Mouse (Mus musculus) testis, adult 2 months (tissue): Measurements from ENCODE around the gene Zmiz1. TPM values are rescaled to one million over a fixed set of nuclear protein-coding genes. Genes with fewer than 3 reads are reported as not detected.

Experiments used
- H3K27ac ChIP-seq: fragments of 200-500 bp; 2 replicates; pipeline ENCODE4 v1.5.1; 2012; ENCODE audit warnings: low read depth, low read length; ENCODE audit not compliant: control insufficient read depth, insufficient read depth
- H3K27me3 ChIP-seq: fragments of 200-500 bp; 2 replicates; pipeline ENCODE4 v1.6.1; 2012; ENCODE audit warnings: mild to moderate bottlenecking, low read length, moderate library complexity; ENCODE audit not compliant: control insufficient read depth, insufficient read depth
- H3K36me3 ChIP-seq: fragments of 200-500 bp; 2 replicates; pipeline ENCODE4 v1.6.1; 2012; ENCODE audit warnings: mild to moderate bottlenecking, low read length; ENCODE audit not compliant: control insufficient read depth, insufficient read depth
- H3K4me1 ChIP-seq: fragments of 200-500 bp; 2 replicates; pipeline ENCODE4 v1.6.1; 2012; ENCODE audit warnings: low read length; ENCODE audit not compliant: control insufficient read depth, insufficient read depth
- H3K4me3 ChIP-seq: fragments of 200-500 bp; 2 replicates; pipeline ENCODE4 v1.5.1; 2012; ENCODE audit warnings: low read depth, mild to moderate bottlenecking, low read length, moderate library complexity, mixed read lengths; ENCODE audit not compliant: control insufficient read depth
- CTCF ChIP-seq: fragments of 200-500 bp; IDR thresholded peaks from 2 replicates; pipeline ENCODE4 v1.5.1; 2012; ENCODE audit warnings: low read depth, mild to moderate bottlenecking, inconsistent platforms, low read length, moderate library complexity; ENCODE audit not compliant: control insufficient read depth, insufficient read depth, insufficient replicate concordance
- POLR2A ChIP-seq: fragments of 200-500 bp; IDR thresholded peaks from 2 replicates; pipeline ENCODE4 v1.6.1; 2012; ENCODE audit warnings: low read depth, mild to moderate bottlenecking, inconsistent platforms, low read length, moderate library complexity; ENCODE audit not compliant: control insufficient read depth
- polyA plus RNA-seq: library from polyadenylated mRNA; depleted of rRNA; stranded (reverse); fragments of >200 nt; gene quantifications from 2 replicates; pipeline ENCODE4 v1.2.3, GENCODE M21; 2012

Zmiz1 gene
- polyA plus RNA-seq, 1 experiment = 9.1 TPM

GRCm38 (mm10) chr14:25534396-25534769, 75.4 kb downstream of the Zmiz1 start:
- TF ChIP-seq POLR2A (no peak), CTCF (no peak)
- Histone ChIP-seq H3K36me3 (no peaks in the 10 kb centered on the region), H3K4me3 (no peak overlapping the region), H3K4me1 (peaks cover 2% of the 10 kb centered on the region; the same call in 1 of the 2 replicates), H3K27me3 (no peaks in the 10 kb centered on the region), H3K27ac (no peak overlapping the region)

GRCm38 (mm10) chr14:25534918-25535582, 76.1 kb downstream of the Zmiz1 start:
- no peaks in the 10 kb centered on the region for H3K27me3 ChIP-seq
- H3K4me3 ChIP-seq = no peak overlapping the region
- H3K27ac ChIP-seq = no peak overlapping the region
- TF ChIP-seq POLR2A = no peak
- no peak for TF ChIP-seq CTCF
- no peaks in the 10 kb centered on the region for H3K36me3 ChIP-seq
- peaks cover 2% of the 10 kb centered on the region; the same call in 1 of the 2 replicates for H3K4me1 ChIP-seq

- no peak overlapping the region for H3K27ac ChIP-seq
- TF ChIP-seq POLR2A (no peak), CTCF (no peak)
- H3K4me1 ChIP-seq = peaks cover 2% of the 10 kb centered on the region; the same call in 1 of the 2 replicates
- H3K27me3 ChIP-seq = no peaks in the 10 kb centered on the region
- no peaks in the 10 kb centered on the region for H3K36me3 ChIP-seq
- no peak overlapping the region for H3K4me3 ChIP-seq
Observed at GRCm38 (mm10) chr14:25535583-25535943, 76.6 kb downstream of the Zmiz1 start.

- H3K27ac ChIP-seq = no peak overlapping the region
- peaks cover 2% of the 10 kb centered on the region; the same call in 1 of the 2 replicates for H3K4me1 ChIP-seq
- H3K4me3 ChIP-seq = no peak overlapping the region
- no peak for TF ChIP-seq CTCF
- TF ChIP-seq POLR2A = no peak
- H3K36me3 ChIP-seq = no peaks in the 10 kb centered on the region
- H3K27me3 ChIP-seq = no peaks in the 10 kb centered on the region
Observed at GRCm38 (mm10) chr14:25536476-25536875, 77.5 kb downstream of the Zmiz1 start.

GRCm38 (mm10) chr14:25537351-25537750, 78.4 kb downstream of the Zmiz1 start:
- TF ChIP-seq CTCF (no peak), POLR2A (no peak)
- Histone ChIP-seq H3K27me3 (no peaks in the 10 kb centered on the region), H3K4me3 (no peak overlapping the region), H3K27ac (no peak overlapping the region), H3K4me1 (peaks cover 2% of the 10 kb centered on the region; the same call in 1 of the 2 replicates), H3K36me3 (no peaks in the 10 kb centered on the region)

GRCm38 (mm10) chr14:25538522-25538921, 79.5 kb downstream of the Zmiz1 start:
- H3K4me3 ChIP-seq = no peak overlapping the region
- H3K27ac ChIP-seq = no peak overlapping the region
- H3K27me3 ChIP-seq = no peaks in the 10 kb centered on the region
- H3K36me3 ChIP-seq = no peaks in the 10 kb centered on the region
- no peak for TF ChIP-seq CTCF
- TF ChIP-seq POLR2A = no peak
- H3K4me1 ChIP-seq = peaks cover 2% of the 10 kb centered on the region; the same call in 1 of the 2 replicates

GRCm38 (mm10) chr14:25539493-25540116, 80.6 kb downstream of the Zmiz1 start:
- H3K4me1 ChIP-seq = no peaks in the 10 kb centered on the region
- TF ChIP-seq CTCF = no peak
- TF ChIP-seq POLR2A = no peak
- H3K27ac ChIP-seq = no peak overlapping the region
- H3K4me3 ChIP-seq = no peak overlapping the region
- H3K36me3 ChIP-seq = no peaks in the 10 kb centered on the region
- H3K27me3 ChIP-seq = no peaks in the 10 kb centered on the region
